Mouse (Mus musculus) gastrocnemius, adult 2 months (tissue): Measurements from ENCODE around the gene Plbd2. TPM values are rescaled to one million over a fixed set of nuclear protein-coding genes. Genes with fewer than 3 reads are reported as not detected.

ENCODE experiments used
- DNase-seq: peaks from one replicate; pipeline ENCODE4 v3.0.0; 2022
- H3K27ac ChIP-seq: fragments of 200-600 bp; 2 replicates; pipeline ENCODE4 v1.8.1; 2022; ENCODE audit warnings: mild to moderate bottlenecking
- H3K4me3 ChIP-seq: fragments of 200-600 bp; 2 replicates; pipeline ENCODE4 v1.8.1; 2022; ENCODE audit warnings: mild to moderate bottlenecking, moderate library complexity
- CTCF ChIP-seq: fragments of 200-600 bp; IDR thresholded peaks from 2 replicates; pipeline ENCODE4 v1.8.1; 2022; ENCODE audit warnings: antibody characterized with exemption, mild to moderate bottlenecking, moderate library complexity
- intact Hi-C: fragments of 180-260 bp; cut with DNase I; formaldehyde crosslinking; loops from one replicate; pipeline ENCODE4 v1.15.1; 2025
- long read RNA-seq, 2 experiments: library from polyadenylated mRNA; stranded (forward); transcript quantifications; one replicate each; pipeline ENCODE4 v2.0.0; 2021
- total RNA-seq, 2 experiments: library from RNA; stranded (reverse); gene quantifications; 2 replicates each; pipeline ENCODE4 v1.2.3; 2021

Gene Plbd2
- 10 to 100 TPM; 33.7 to 47.8 TPM for total RNA-seq
- long read RNA-seq, experiment 1, full-length matches to known transcripts: 98 of 120 reads
- long read RNA-seq, experiment 1, partial matches to known transcripts: 4 of 120 reads
- long read RNA-seq, experiment 1, other reads (novel, unspliced or antisense): 18 of 120 reads
- long read RNA-seq, experiment 2, full-length matches to known transcripts: 124 of 140 reads
- long read RNA-seq, experiment 2, partial matches to known transcripts: 5 of 140 reads
- long read RNA-seq, experiment 2, other reads (novel, unspliced or antisense): 11 of 140 reads

DNA sequence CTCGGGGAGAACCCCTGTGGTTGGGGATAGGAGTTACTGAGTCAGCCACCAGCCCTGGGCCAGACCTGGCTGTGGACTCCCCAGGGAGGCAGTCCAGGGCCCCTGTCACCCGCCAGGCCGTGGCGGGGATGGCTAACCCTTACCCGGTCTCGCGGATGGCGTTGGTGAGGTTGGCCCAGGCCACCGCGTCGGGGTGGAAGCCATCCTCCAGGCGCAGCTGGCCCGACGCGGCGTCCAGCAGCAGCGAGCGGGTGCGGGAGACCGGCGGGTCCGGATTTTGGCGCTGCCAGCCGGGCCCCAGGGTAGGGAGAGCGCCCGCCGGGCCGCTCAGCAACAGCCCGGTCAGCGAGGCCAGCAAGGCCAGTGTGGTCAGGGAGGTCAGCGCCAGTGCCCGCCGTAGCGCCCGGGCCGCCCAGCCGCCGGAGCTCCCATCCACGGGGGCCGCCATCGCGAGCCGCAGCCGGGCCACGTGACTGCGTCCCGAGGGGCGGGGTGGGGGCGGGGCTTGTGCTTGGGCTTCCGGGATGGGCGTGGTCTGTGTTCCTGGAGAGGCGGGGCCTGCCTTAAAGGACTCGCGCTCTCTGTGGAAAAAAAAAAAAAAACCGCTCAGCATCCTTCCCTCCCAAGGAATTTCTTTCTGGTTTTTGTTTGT lies at the start of gene Plbd2:
Gene Plbd2 (minus strand): TSS at position 482 of the 652 bp plus-strand sequence.
- intact Hi-C loops: no loop called here
- peak within 1 kb of the TSS; percentile 71 for H3K4me3 ChIP-seq
- peak within 1 kb of the TSS; percentile 95 for H3K27ac ChIP-seq
- TF ChIP-seq CTCF: no peak
- peak; percentile 90 for DNase-seq

DNA sequence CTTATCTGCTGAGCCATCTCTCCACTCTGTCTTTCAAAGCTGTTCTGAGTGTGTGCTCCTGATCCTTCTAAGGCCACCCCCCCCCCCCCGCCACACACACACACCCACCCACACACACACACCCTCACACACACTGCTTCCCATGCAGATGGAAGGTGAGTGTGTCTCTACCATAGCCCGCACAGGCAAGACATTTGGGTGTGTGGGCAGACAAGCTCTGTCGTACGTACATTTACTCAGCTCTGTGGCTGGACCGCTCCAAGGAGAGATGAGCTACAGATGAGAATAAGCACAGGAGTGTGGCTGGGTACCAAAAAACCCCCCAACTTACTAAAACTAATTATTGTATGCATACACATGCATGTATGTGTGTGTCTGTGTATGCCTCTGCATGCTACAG lies 47.2 kb upstream of the Plbd2 start:
- Histone ChIP-seq H3K4me3 (no peak overlapping the region), H3K27ac (no peak overlapping the region)
- intact Hi-C loops: no loop called here
- TF ChIP-seq CTCF: no peak
- no peak for DNase-seq

DNA sequence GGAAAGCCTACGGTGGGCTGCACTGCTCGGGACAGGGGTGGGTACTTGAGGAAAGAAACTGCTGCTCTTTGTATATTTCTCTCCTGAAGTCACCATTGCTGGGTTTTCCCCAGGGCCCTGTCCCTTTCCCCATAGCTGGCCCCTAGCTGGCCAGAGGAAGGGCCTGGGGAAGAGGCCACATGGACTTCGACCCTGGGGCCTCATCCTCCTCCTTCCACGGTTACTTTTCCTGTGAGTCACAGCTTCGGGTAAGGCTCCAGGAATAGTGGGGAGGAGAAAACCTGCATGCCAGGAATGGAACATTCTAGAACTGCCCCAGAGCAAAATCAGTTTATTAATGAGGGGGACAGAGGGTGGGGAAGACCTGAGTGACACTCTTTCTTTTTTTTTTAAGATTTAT lies 46.7 kb upstream of the Plbd2 start:
- intact Hi-C loops: no loop called here
- Histone ChIP-seq H3K4me3 (no peak overlapping the region), H3K27ac (no peak overlapping the region)
- DNase-seq: no peak
- TF ChIP-seq CTCF: no peak

DNA sequence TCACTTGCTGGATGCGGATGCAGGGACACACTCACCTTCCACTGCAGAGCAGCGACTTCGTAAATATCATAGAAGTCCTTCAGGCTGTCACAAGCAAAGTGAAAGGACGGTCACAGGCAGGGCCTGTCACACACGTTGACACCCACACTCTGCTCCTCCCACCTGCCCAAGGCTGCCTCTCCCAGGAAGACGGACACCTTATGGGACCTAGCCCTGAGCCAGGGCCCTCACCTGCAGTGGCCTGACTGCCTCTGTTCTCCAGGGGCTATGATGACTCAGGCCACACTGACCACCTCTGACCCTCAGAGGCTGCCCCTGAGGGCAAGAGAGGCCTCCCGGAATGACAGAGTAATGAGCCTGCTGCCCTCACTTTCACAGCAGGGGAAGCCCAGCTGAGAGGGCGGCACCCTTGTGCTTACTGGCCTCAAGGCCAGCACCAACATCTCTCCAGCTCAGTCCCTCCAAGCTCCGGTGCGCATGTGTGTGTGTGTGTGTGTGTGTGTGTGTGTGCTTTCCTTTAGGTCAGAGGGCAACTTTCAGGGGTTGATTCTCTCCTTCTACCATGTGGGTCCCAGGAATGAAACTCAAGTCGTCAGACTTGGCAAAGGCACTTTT lies 44.9 kb upstream of the Plbd2 start:
- H3K27ac ChIP-seq: no peak overlapping the region
- DNase-seq: no peak
- H3K4me3 ChIP-seq: no peak overlapping the region
- intact Hi-C loops: no loop called here
- no peak for TF ChIP-seq CTCF

DNA sequence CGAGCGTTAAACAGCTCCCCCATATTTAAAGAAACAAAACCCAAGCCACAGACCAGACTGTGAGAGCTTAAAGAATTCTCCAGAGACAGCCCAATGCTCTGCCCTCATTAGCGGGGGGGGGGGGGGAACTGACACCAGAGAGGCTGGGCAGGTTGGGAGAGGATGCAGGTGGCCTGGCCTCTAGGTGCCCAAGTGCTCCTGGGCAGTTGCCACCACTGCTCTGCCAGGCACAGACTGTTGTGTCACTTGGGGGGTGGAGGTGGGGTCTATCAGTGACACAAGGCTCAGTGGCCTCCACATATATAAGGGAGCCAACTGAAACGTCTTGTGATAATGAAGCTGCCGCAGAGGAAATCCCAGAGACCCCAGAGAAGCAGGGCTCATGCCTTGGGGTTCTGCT lies 33.2 kb upstream of the Plbd2 start:
- H3K27ac ChIP-seq: peak overlapping the region; percentile 77
- no peak overlapping the region for H3K4me3 ChIP-seq
- TF ChIP-seq CTCF: no peak
- intact Hi-C loops: no loop called here
- DNase-seq: no peak

DNA sequence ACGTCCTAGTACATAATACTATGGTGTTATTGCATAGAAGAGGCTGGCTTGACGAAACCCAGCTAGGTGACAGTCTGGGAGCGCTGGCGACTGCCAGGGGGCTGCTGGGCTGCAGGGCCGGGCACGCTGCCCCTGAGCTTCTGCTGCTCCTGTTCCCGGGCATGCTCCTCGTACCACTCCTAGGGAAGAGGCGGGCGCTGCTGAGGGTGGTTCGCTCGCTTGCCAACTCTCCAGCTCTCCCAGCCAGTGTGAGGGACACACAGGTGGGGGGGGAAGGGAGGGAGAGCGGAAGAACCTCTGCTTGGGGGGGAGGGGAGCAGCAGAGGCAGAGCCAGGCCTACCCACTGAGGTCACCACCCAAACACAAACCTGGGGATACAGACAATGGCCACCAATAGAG lies 32.6 kb upstream of the Plbd2 start:
- intact Hi-C loops: no loop called here
- peak; percentile 68 for DNase-seq
- Histone ChIP-seq H3K27ac (peak overlapping the region; percentile 77), H3K4me3 (no peak overlapping the region)
- TF ChIP-seq CTCF: no peak

DNA sequence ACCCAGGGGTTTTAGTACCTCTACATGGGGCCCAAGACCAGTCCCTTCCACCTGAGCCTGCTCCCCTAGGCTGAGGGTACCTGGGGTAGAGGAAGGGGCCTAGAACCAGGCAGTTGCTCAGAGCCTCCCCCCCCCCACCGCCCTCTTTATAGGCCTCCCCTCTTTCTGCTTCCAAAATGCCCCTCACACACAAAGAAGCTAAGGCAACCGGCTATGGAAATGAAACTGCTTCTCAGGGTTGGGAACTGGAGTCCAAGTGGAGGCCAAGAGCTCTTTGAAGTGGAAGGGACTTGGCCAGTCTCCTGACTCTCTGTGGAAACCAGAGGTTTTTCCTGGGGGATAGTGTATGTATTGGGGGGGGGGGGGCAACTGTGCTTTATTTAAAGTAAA lies 31.3 kb upstream of the Plbd2 start:
- TF ChIP-seq CTCF: no peak
- H3K27ac ChIP-seq: 0 out of 2 replicates have a peak overlapping the region, but pooled peaks have one; percentile 7
- intact Hi-C loops: no loop called here
- H3K4me3 ChIP-seq: no peak overlapping the region
- no peak for DNase-seq

GRCm38 (mm10) chr5:120534071-120534685 lies 30.8 kb upstream of the Plbd2 start:
- Histone ChIP-seq H3K4me3 (no peak overlapping the region), H3K27ac (0 out of 2 replicates have a peak overlapping the region, but pooled peaks have one; percentile 7)
- no peak for DNase-seq
- no peak for TF ChIP-seq CTCF
- intact Hi-C loops: no loop called here

GRCm38 (mm10) chr5:120531631-120532030 lies 28.2 kb upstream of the Plbd2 start:
- no peak for TF ChIP-seq CTCF
- intact Hi-C loops: no loop called here
- Histone ChIP-seq H3K4me3 (no peak overlapping the region), H3K27ac (no peak overlapping the region)
- no peak for DNase-seq

DNA sequence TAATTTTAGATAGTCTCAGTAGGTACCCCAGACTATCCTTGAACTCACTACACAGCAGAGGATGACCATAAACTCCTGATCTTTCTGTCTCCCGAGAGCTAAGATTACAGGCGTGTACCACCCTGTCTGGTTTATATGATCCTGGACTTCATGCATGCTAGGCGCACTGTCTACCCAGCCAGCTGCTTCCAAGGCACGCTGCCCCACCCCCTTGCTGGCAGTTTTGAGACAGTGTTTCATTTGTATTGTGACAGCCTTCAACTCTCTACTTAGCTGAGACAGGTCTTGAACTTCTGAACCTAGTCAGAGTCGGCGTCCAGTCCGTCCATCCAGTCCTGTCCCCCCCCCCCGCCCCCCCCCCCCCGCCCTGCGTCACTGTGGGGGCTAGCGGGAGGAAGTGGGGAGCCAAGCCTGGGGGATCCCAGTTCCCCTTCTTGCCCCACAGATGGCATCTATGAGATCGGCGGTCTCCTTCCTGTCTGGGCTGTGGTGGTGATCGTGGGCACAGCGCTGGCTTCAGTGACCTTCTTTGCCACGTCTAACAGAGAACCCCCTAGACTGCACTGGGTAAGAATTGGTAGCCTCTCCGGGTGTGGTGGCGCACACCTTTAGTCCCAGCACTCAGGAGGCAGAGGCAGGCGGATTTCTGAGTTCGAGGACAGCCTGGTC lies 24.0 kb upstream of the Plbd2 start:
- Histone ChIP-seq H3K27ac (no peak overlapping the region), H3K4me3 (no peak overlapping the region)
- intact Hi-C loops: no loop called here
- no peak for TF ChIP-seq CTCF
- no peak for DNase-seq

DNA sequence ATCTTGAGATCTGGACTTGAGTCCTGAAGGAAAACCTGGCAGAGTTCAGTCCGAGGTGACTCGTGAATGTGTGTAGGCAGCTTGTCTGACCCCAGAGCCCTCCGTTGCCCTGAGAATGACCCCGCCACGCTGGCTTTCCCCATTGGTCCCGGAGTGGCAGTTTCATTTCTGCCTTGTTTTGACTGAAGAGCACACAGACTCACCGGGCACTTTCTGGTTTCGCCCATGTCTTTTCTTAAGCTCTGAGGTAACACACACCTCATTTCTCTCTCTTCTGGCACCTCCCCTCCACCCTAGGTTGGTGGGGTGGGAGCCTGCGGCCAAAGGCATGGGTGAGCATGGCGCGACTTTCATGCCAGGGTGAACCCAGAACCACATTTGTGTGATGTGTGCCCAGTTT lies 22.9 kb upstream of the Plbd2 start:
- Histone ChIP-seq H3K4me3 (no peak overlapping the region), H3K27ac (no peak overlapping the region)
- no peak for TF ChIP-seq CTCF
- no peak for DNase-seq
- intact Hi-C loops: no loop called here

DNA sequence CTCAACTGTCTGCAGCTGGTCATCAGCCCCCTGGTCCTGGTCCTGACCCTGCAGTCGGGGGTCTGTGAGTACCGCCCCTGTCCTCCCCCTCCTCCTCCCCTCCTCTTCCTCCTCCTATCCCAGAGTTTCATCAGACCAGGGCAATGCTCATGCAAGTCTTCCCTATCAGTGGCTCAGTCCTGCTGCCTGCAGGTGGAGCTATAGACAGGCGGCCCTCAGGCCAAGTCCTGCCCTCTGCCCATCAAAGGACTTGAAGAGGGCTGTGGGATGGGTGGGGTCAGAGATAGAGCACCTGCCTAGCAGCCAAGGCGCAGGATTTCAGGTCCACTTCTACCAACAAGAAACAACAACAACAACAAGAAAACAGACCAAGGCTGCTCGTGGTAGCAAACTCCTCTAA lies 22.3 kb upstream of the Plbd2 start:
- DNase-seq: no peak
- H3K27ac ChIP-seq: no peak overlapping the region
- peak; percentile 50 for TF ChIP-seq CTCF
- no peak overlapping the region for H3K4me3 ChIP-seq
- intact Hi-C loops: no loop called here

DNA sequence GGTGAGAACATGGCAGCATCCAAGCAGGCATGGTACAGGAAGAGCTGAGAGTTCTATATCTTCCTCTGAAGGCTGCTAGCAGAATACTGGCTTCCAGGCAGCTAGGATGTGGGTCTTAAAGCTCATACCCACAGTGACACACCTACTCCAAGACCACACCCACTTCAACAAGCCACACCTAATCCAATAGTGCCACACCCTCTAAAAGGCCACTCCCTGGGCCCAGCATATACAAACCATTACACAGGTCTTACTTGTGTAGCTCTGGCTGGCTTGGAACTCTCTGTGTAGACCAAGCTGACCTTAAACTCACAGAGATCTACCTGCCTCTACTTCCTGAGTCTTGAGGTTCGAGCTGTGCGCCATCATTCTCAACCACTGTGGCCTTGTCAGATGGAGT lies 21.3 kb upstream of the Plbd2 start:
- no peak overlapping the region for H3K27ac ChIP-seq
- no peak overlapping the region for H3K4me3 ChIP-seq
- DNase-seq: no peak
- intact Hi-C loops: no loop called here
- no peak for TF ChIP-seq CTCF
